In genomic region chr17:44025011-44025410, GRCm38 (mm10) we compare ENCODE assay signal across 19 mouse cellular contexts. TPM values are rescaled to one million over a fixed set of nuclear protein-coding genes. Genes with fewer than 3 reads are reported as not detected.
DNase-seq lines count a peak whose midpoint lies in the region; TF ChIP-seq lines count a peak whose summit lies in the region.
"Had no signal": no experiment of that assay in that cellular context is flagged by ENCODE, and none has a peak within 500 bp of the region (broad histone marks: within the 10 kb centered on the region; RNA-seq: fewer than 3 reads in every experiment).

No protein-coding gene starts in this region.

- intact Hi-C loops in left cerebral cortex, adult 2 months (cut with DNase I): loop anchor here (5.0 kb wide), 1 partner anchor 73 kb away; no protein-coding TSS in a partner anchor
- intact Hi-C loops in left cerebral cortex, postnatal 10 days (cut with DNase I): no loop called here

- TF ChIP-seq POLR2A in brain, embryonic 14.5 days (IDR thresholded peaks at IDR 0.05; ENCODE audit: borderline replicate concordance, extremely low read depth, insufficient read depth, insufficient read length, poor library complexity, severe bottlenecking): no peak
- TF ChIP-seq POLR2A in myocyte (IDR thresholded peaks at IDR 0.05; ENCODE audit: insufficient read length, low read depth): no peak

- no peaks in the 10 kb centered on the region for H3K36me3 ChIP-seq in C2C12 (ENCODE audit: control insufficient read depth, insufficient read depth)
- no peaks in the 10 kb centered on the region for H3K36me3 ChIP-seq in myocyte (ENCODE audit: control insufficient read depth, insufficient read depth)
- H3K36me3 ChIP-seq: embryonic facial prominence, embryonic 12.5 days; heart, embryonic 13.5 days had no signal

- no peaks in the 10 kb centered on the region for H3K27me3 ChIP-seq in C2C12 (ENCODE audit: control insufficient read depth, insufficient read depth, insufficient read length)
- no peaks in the 10 kb centered on the region for H3K27me3 ChIP-seq in myocyte (ENCODE audit: control insufficient read depth, insufficient read depth, insufficient read length)
- H3K27me3 ChIP-seq: embryonic facial prominence, embryonic 12.5 days; forebrain, embryonic 13.5 days; heart, embryonic 13.5 days; hindbrain, embryonic 12.5 days; Patski had no signal

- no peak overlapping the region for H3K4me3 ChIP-seq in left cerebral cortex, adult 2 months
- no peak overlapping the region for H3K4me3 ChIP-seq in C2C12 (ENCODE audit: insufficient read depth, poor library complexity, severe bottlenecking)
- no peak overlapping the region for H3K4me3 ChIP-seq in myocyte
- H3K4me3 ChIP-seq: embryonic facial prominence, embryonic 12.5 days; forebrain, embryonic 13.5 days; heart, embryonic 13.5 days; hindbrain, embryonic 12.5 days had no signal

- no peak overlapping the region for H3K4me2 ChIP-seq in myocyte (ENCODE audit: low read depth)
- H3K4me2 ChIP-seq: embryonic facial prominence, embryonic 12.5 days; heart, embryonic 13.5 days; hindbrain, embryonic 12.5 days had no signal

- 0 out of 2 replicates have a peak overlapping the region, but pooled peaks have one; percentile 17 for H3K27ac ChIP-seq in left cerebral cortex, adult 2 months
- H3K27ac ChIP-seq: embryonic facial prominence, embryonic 12.5 days had no signal

- H3K79me2 ChIP-seq in C2C12 (ENCODE audit: control insufficient read depth, insufficient read depth): no peaks in the 10 kb centered on the region
- no peaks in the 10 kb centered on the region for H3K79me2 ChIP-seq in myocyte (ENCODE audit: control insufficient read depth, insufficient read depth)

- H3ac ChIP-seq in C2C12 (ENCODE audit: control insufficient read depth, insufficient read length, low read depth) (no peak overlapping the region), myocyte (ENCODE audit: control insufficient read depth, insufficient read length) (no peak overlapping the region)

- no peak for DNase-seq in left cerebral cortex, adult 2 months (ENCODE audit: extremely low spot score in 1 of 2, low spot score in 2 of 2)
- no peak for DNase-seq in left cerebral cortex, postnatal 10 days (ENCODE audit: extremely low spot score in 1 of 2, low spot score in 2 of 2)
- DNase-seq in brain, embryonic 14.5 days (ENCODE audit: low read depth): peak; percentile 6
- DNase-seq in cerebellum, adult 9-10 months: no peak
- DNase-seq in c-Kit-positive CD71-positive TER-119-positive erythroid progenitor cells, embryonic 14.5 days (ENCODE audit: low spot score): no peak
- DNase-seq: adrenal gland, adult 2 months; adrenal gland, postnatal 25 days; B cell, adult 2 months; cerebellum, adult 11 months; cerebellum, adult 8-10 months; cerebellum, postnatal 25 days; heart, postnatal 4 days had no signal

- TF ChIP-seq CTCF in left cerebral cortex, adult 2 months (IDR thresholded peaks at IDR 0.05): no peak
- no peak for TF ChIP-seq CTCF in C2C12 (IDR thresholded peaks at IDR 0.05; ENCODE audit: control insufficient read depth, insufficient read depth, insufficient read length)
- no peak for TF ChIP-seq CTCF in brain, embryonic 14.5 days (IDR thresholded peaks at IDR 0.05; ENCODE audit: borderline replicate concordance, extremely low read depth, insufficient read depth, insufficient read length)

- no peaks in the 10 kb centered on the region for H3K79me3 ChIP-seq in C2C12 (ENCODE audit: low read depth)

TF ChIP-seq in C2C12, 6 proteins besides CTCF, POLR2A, EP300 and RAD21:
- TF ChIP-seq FOSL1 (IDR thresholded peaks at IDR 0.05; ENCODE audit: insufficient read depth, low read length, poor library complexity, severe bottlenecking) (peak; percentile 74), MAX (IDR thresholded peaks at IDR 0.05) (no peak), MYOD1 (IDR thresholded peaks at IDR 0.05; ENCODE audit: control insufficient read depth, insufficient read length, low read depth) (peak; percentile 75)

TF ChIP-seq in myocyte, 11 proteins besides CTCF, POLR2A, EP300 and RAD21:
- TF ChIP-seq CEBPB (IDR thresholded peaks at IDR 0.05; ENCODE audit: insufficient read depth, poor library complexity, severe bottlenecking): 0 out of 2 replicates have a peak, but pooled peaks have one; percentile 13
- TF ChIP-seq TCF3 (IDR thresholded peaks at IDR 0.05; ENCODE audit: insufficient read length, low read depth): no peak

RNA-seq across cellular contexts. Expression of gene Enpp5, which starts 53.6 kb away (rescaled TPM):
- total RNA-seq in left cerebral cortex, adult 2 months (2021): 100 to 1,000 TPM; 175 to 187 TPM
- 100 to 1,000 TPM; 135 to 139 TPM for total RNA-seq in left cerebral cortex, postnatal 10 days (2021)
- polyA plus RNA-seq in C2C12 (2012; fragmentation: generic; extraction: Trizol) (0.34 TPM), myocyte (2012; fragmentation: generic; extraction: Trizol) (0.34 TPM)
- 61.1 and 76.1 TPM in 2 replicates for polyA plus RNA-seq in brain, embryonic 14.5 days (2012; rRNA removed)

Comparison
In these comparisons a context has a peak if more than half of its experiments do, and no peak if none do; other contexts are left out.
1. RNA of gene Enpp5, which starts 53.6 kb away (polyA plus RNA-seq): 61.1 to 76.1 TPM in brain, embryonic 14.5 days; 0.34 TPM in C2C12 (single experiment) and 0.34 TPM in myocyte (single experiment); every median in the first group is over 10 times any median in the second.